Mouse (Mus musculus) layer of hippocampus, adult 18-20 months (tissue): Measurements from ENCODE around the gene Gsk3a. TPM values are rescaled to one million over a fixed set of nuclear protein-coding genes. Genes with fewer than 3 reads are reported as not detected.
"Not testable (repeated sequence)": the region's sequence is repeated elsewhere in the genome, so short reads cannot be mapped to it uniquely, and the experiment has no call there.

ENCODE experiments used
- DNase-seq, 2 experiments: peaks; one replicate each; pipeline ENCODE4 v3.0.0; 2022; ENCODE audit warnings: low spot score in 2 of 2
- total RNA-seq, 2 experiments: library from RNA; stranded (reverse); gene quantifications; 2 replicates each; pipeline ENCODE4 v1.2.3; 2021

The Gsk3a gene
- total RNA-seq, 2 experiments from 2014 or later, result 208 to 221 TPM

DNA sequence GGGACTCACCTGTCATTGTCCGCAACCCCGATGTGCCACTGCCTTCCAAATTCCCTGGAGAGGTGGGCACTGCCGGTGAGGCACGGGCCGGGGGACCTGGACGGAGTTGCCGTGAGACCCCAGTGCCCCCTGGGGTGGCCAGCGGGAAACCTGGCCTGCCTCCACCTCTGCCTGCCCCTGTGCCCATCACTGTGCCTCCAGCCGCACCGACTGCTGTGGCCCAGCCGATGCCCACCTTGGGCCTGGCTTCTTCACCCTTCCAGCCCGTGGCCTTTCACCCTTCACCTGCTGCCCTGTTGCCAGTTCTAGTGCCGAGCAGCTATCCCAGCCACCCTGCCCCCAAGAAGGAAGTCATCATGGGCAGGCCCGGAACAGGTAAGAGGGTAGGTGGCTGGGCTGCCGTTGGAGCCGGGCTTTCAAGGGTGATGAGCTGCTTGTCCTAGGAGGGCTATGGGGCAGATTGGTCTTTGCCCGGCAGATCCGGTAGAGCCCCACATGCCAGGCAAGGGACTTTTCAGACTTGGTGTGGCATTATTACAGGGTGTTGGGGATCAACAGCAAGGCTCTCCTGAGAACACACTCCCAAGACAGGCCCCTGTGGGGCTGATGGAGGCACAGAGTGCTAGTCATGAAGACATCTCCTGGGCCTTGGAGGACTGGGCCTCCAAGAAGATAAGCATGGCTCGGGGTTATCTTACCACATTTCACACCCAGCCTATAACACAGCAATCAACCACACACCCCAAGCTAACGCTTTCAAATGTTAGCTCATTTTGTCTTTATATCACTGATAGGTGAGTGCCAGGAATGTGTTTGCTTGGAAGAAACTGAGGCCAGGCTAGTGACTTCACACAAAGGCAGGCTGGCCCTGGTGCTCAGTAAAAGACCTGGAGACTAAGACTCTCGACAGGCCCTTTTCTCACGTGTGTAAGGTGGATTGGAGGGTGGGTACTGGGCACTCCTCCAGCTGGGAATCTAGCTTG lies 35.9 kb upstream of the Gsk3a start:
- no peak for DNase-seq

GRCm38 (mm10) chr7:25272445-25273258 lies 35.0 kb upstream of the Gsk3a start:
- no peak for DNase-seq

GRCm38 (mm10) chr7:25271651-25272444 lies 34.2 kb upstream of the Gsk3a start:
- DNase-seq, result no peak

- no peak for DNase-seq
Observed at GRCm38 (mm10) chr7:25270652-25271633, 33.3 kb upstream of the Gsk3a start.

- no peak for DNase-seq
Observed at GRCm38 (mm10) chr7:25269545-25270271, 32.1 kb upstream of the Gsk3a start.

GRCm38 (mm10) chr7:25269029-25269428 lies 31.4 kb upstream of the Gsk3a start:
- DNase-seq, result no peak

DNA sequence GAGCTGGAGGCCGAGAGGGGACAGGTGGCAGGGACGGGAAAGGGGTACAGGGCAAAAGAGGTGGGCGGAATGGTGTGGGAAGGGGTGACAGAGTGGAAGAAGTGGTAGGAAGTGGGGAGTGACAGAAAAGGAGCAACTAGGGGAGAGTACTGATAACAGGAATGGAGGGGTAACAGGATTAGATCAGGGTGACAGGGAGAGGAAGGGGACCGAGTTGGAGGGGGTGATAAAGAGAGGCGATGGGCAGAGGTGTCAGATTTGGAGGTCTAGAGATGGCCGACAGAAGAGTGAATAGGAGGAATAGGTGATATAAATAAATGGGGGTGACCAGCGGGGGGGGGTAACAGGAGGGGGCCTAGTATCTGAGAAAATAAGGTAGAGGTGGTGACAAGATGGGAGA lies 30.9 kb upstream of the Gsk3a start:
- no peak for DNase-seq

DNA sequence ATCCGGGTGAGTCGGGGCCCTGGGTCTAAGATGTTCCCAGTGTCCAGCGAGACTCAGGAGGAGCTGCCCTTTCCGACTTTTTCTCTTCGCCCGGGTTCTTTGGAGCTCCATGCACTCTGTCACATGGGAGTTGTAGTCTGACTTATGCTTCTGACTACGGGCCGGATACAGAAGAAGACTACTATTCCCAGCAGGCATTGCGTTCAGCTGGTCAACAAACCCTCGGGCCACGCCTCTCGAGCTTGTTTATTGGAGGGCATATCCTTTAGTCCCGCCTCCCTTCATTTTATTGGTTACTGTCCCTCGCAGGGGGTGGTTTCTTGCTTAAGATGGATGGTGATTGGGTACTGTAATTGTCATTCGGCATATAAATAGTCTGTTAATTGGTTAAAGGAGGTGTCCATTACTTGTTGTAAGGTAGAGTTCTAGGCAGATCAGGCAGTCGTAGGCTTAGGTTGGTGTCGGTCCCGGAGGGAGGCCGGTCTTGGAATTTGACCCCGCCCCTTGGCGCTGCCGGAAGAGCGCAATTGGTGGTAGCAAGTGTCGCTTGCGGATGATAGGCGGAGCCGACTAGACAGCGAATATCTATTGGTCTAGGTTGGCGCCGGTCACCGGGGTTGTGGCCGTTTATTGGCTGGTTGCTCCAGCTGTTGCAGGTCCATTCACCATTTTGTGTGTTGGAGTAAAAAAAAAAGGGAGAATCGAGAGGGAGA lies 30.3 kb upstream of the Gsk3a start:
- peak; percentile 99 to 100 for DNase-seq

GRCm38 (mm10) chr7:25267301-25267750 lies 29.7 kb upstream of the Gsk3a start, which contains the start of gene Cic:
Cic (plus strand) TSS chr7:25267704.
- peak; percentile 99 to 100 for DNase-seq

DNA sequence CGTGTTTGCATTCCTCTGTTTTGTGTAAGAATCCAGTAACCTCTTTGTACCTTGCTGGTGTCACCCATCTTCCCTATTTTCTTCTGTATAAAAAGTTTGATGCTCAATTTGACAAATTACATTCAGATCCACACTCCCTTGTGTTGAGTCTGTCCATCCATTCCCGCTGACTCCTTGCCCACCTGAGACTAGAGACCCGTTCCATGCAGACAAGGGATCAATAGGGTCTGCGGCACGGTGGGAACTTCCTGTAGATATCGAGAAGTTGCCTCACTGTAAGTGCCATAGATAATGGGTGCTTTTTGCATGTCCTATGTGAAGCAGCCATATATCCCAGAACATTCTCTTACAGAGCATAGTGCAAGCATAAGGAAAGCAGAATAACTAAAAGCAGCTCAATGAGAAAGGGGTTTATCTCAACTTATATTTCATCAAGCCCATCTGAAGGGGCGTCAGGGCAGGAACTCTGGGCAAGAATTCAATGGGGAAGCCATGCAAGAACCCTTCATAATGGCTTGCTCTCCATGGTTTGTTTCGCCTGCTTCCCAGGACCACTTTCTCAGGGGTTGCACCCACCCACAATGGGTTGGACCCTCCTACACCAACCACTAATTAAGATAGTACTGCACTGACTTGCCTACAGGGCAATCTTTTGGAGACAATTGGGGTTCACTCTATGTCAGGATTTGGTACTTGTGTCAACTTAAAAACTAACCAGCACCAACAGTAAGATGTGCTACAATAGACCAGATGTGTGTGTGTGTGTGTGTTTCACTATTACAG lies 28.7 kb upstream of the Gsk3a start:
- DNase-seq, result no peak

GRCm38 (mm10) chr7:25265743-25266142 lies 28.1 kb upstream of the Gsk3a start:
- not testable (repeated sequence) for DNase-seq

GRCm38 (mm10) chr7:25263968-25264870 lies 26.6 kb upstream of the Gsk3a start:
- no peak for DNase-seq

DNA sequence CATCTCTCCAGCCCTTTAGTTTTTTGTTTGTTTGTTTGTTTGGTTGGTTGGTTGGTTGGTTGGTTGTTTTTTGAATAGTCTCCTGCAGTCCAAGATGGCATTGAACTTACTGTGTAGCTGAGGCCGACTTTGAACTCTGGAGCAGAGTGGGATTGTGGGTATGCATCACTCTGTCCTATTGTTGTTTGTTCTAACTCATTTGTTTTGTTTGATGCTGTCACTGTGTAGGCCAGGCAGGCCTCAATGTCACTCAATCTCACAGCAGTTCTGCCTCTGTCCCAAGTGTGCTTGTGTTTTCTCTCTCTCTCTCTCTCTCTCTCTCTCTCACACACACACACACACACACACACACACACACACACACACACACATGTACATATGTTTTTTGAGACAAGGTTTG lies 24.2 kb upstream of the Gsk3a start:
- no peak for DNase-seq

DNA sequence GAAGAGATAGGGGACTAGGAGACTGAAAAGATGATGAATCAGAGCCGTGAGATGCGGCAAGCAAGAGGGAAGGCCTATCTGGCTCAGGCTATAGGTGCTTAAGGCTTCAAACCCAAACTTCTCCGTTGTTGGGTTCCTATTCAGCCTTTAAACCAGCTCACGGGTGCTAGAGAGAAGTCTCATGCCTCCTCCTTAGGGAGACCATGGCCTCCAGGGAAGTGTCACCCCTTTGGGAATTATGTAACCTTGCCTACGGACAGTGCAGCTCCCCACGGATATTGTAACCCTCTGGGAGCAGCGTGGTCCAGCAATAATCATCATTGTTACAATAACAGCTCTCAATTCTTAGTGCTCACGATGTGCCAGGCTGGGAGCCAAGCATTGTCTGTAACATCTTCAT lies 14.2 kb upstream of the Gsk3a start:
- peak in 1 of 2 experiments; percentile 63 for DNase-seq

DNA sequence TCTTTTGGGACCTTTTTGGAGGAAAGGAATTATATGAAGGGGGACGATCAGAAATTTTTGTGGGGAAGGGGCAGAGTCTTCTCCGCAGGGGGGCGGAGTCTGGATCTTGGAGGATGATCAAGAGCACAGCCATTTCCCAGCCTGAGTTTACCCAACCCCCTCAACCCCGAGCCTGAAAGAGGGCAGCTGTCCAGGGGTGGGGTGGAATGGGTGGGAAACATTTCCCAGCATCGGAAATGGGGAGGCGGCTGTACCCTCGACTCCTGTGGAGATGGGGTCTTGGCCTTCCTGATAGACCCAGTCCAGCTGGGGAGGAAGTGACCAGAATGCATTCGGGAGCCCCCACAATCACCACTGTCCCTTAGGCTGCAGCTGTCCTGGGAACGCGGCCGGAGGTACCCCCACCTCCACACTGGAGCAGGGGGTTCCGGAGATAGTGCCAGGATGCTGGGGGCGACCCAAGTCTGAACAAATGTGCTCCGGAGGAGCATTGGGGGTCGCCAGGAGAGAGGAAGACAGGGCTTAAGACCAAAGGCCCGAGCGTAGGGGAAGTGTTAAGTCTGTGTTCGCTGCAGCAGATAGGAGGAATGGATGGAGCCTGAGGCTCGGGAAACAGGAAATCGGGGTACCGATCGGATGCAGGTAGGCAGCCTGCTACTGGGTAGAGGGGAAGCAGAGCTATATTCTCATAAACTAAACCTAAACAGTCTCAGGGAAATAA lies 13.6 kb upstream of the Gsk3a start:
- DNase-seq, result peak in 1 of 2 experiments; percentile 47
